Mouse (Mus musculus) brain, embryonic 18.5 days (tissue): ENCODE results near the gene Cd9.

Experiments used
- DNase-seq: peaks from one replicate; pipeline ENCODE4 v3.0.0-alpha.2; 2012; ENCODE audit warnings: low read depth, low spot score

Gene Cd9

GRCm38 (mm10) chr6:125434735-125435518, 59.7 kb downstream of the Cd9 start:
- DNase-seq, result no peak

- no peak for DNase-seq
Observed at GRCm38 (mm10) chr6:125433704-125434447, 60.7 kb downstream of the Cd9 start.

GRCm38 (mm10) chr6:125433257-125433656, 61.3 kb downstream of the Cd9 start:
- DNase-seq, result no peak

GRCm38 (mm10) chr6:125432522-125432921, 62.1 kb downstream of the Cd9 start:
- DNase-seq, result no peak

GRCm38 (mm10) chr6:125430982-125431381, 63.6 kb downstream of the Cd9 start:
- DNase-seq, result no peak

DNA sequence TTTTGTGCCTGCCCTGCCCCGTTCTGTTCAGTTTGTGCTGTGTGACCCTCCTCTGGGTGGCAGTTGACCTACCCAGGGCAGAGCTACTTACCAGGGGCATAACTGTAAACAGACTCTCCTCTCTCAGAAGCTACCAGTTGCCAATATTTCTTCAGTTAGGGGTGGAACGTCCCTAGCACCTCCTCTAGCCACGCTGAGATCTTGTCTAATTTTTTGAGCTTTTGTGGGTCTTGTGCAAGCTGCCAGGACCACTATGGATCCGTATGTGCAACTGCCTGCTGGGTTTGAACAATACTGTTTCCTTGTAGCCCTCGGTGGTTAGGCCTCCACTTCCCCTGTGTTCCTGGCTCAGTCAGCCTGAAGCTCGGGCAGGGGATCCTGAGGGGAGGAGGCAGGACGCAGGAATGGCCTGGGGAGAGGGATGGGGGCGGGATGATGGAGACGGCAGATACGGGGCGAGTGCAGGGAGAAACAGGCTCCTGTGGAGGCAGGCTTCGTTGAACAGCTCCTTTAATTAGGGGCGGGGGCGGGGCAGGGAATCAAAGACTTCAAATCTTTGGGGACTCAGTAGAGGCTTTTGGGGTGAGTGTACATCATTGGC, 64.1 kb downstream of the Cd9 start:
- DNase-seq, result no peak

DNA sequence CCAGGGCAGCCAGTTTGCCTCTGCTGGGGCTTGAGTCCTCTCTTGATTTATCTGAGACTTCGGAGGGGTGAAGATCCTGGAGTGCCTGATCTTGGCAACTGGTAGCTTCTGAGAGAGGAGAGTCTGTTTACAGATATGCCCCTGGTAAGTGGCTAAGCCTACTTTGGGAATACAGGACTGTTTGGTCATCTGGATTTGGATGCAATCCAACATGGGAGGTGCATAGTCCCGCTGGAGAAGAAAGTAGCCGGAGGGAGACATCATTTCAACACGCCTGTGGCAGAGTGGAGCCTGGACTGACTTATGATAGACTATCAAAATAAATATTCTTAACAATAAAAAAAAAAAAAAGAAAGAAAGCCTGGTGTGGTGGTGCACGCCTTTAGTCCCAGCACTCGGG, 64.8 kb downstream of the Cd9 start:
- no peak for DNase-seq

- DNase-seq, result peak; percentile 22
Observed at GRCm38 (mm10) chr6:125426383-125427360, 67.9 kb downstream of the Cd9 start.

- no peak for DNase-seq
Observed at GRCm38 (mm10) chr6:125425205-125426090, 69.1 kb downstream of the Cd9 start.

GRCm38 (mm10) chr6:125424156-125424555, 70.4 kb downstream of the Cd9 start:
- DNase-seq, result no peak

DNA sequence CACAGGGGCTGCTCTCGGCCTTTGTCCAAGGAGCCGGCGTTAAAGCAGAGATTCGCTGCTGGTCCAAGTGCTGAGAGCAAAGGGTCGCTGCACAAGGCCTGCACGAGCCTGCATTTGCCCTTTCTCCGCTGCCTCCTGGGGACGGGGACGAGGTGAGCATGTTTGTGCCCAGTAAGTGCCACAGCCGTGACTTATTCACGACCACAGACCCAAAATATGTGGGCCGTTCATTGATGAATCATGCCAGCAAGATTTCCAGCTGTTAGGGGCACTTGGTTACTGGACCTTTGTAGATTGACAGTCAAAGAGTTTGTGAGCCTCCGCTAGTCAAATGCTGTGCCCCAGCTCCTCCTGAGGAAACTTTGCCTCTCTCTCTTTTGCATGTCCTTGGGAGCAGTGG, 71.1 kb downstream of the Cd9 start:
- no peak for DNase-seq

- DNase-seq, result no peak
Observed at GRCm38 (mm10) chr6:125423099-125423498, 71.5 kb downstream of the Cd9 start.

DNA sequence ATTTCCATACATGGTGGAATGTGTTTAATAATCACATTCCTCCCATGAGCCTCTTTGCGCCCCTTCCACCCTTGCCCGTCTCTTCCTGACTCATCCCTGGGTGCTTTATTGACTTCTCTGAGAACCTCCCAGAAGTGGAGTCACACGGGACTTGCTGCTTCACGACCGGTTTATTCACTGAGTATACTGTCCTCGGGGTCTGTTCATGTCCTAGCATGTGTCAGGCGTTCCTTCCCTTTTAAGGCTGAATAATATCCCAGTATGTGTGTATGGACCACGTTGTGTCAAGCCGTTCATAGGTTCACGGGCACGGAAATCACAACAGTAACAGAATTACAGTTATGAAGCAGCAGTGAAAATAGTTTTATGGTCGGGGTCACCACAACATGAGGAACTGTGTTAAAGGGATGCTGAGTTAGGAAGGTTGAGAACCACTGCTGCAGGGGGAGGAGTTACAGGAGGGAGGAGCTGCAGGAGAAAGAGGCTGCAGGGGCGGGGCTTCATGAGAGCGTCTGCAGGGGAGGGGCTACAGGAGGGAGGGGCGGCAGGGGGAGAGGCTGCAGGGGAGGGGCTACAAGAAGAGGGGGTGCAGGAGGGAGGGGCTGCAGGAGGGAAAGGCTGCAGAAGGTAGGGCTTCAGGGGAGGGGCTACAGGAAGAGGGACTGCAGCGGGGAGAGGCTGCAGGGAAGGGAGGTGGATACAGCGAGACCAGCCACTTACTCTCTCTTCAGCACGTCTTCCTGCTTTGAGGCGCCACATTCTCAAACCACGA, 72.4 kb downstream of the Cd9 start:
- DNase-seq, result no peak

- DNase-seq, result no peak
Observed at GRCm38 (mm10) chr6:125420458-125421063, 74.0 kb downstream of the Cd9 start.

GRCm38 (mm10) chr6:125418744-125419143, 75.8 kb downstream of the Cd9 start:
- peak; percentile 65 for DNase-seq

DNA sequence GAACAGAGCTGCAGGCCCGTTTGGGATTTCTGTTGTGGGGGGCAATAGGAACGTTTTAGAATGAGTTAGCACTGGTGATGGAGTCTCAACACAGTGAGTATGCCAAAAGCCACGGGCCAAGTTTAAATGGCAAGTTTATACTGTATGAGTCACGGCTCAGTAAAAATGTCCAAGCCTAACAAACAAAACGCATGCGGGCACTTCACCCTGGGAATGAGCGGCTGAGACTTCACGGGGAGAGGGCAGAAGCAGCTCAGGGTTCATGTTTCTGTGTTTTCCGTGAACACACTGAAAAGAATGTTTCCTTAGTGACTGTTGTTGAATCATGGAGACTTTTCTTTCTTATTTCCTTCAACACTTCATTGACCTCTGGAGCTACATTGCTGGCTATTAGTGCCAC, 81.3 kb downstream of the Cd9 start:
- DNase-seq, result no peak

GRCm38 (mm10) chr6:125411661-125412060, 82.9 kb downstream of the Cd9 start:
- DNase-seq, result no peak

DNA sequence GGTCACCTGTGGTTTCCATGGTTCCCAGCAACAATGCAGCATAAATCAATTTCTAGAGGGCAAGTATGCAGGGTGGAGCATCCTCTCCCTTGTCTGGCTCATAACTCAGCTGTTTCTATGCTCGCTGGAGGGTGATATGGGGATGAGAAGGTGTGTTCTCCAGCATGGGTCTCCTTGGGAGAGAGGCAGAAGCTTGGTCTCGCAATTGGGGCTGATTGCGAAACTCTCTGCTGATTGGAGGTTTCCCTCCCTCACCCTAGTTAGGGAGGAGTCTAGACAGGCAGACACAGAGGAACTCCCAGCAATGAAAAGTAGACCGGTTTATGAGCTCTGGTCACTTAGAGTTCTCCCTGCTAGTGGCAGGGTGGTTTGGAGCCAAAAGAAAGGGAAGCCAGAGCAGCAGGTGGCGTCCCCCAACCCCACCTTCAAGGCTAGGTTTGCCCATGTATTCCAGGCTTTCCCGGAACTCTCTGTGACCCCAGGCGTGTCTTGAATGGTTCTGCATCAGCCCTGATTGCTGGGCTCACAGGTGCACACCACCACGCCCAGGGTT, 83.5 kb downstream of the Cd9 start:
- no peak for DNase-seq

- no peak for DNase-seq
Observed at GRCm38 (mm10) chr6:125410551-125410950, 84.0 kb downstream of the Cd9 start.
